ENCODE assay signal across 14 mouse cellular contexts in genomic region chr17:66065115-66065514, GRCm38 (mm10).
"Had no signal": no experiment of that assay in that cellular context is flagged by ENCODE, and none has a peak within 500 bp of the region (broad histone marks: within the 10 kb centered on the region; RNA-seq: fewer than 3 reads in every experiment).

No protein-coding gene starts in this region.

- DNase-seq: gastrocnemius, postnatal 14 days; gastrocnemius, postnatal 36 days; heart, postnatal 10 days; kidney, adult 11 months; kidney, adult 2 months; kidney, adult 9 months; kidney, postnatal 14 days; kidney, postnatal 36 days; layer of hippocampus, adult 9-11 months; layer of hippocampus, postnatal 36 days; left cerebral cortex, postnatal 4 days had no signal

- ATAC-seq: hindbrain, postnatal 0 days; intestine, embryonic 16.5 days; liver, embryonic 12.5 days had no signal
